Mouse (Mus musculus) cerebellum, postnatal 14 days (tissue): Measurements from ENCODE around the gene Lsr.
"Not testable (repeated sequence)": the region's sequence is repeated elsewhere in the genome, so short reads cannot be mapped to it uniquely, and the experiment has no call there.

Experiments used
- DNase-seq, 2 experiments: peaks; one replicate each; pipeline ENCODE4 v3.0.0; 2021; ENCODE audit warnings: mixed read lengths in 2 of 2

Lsr gene

DNA sequence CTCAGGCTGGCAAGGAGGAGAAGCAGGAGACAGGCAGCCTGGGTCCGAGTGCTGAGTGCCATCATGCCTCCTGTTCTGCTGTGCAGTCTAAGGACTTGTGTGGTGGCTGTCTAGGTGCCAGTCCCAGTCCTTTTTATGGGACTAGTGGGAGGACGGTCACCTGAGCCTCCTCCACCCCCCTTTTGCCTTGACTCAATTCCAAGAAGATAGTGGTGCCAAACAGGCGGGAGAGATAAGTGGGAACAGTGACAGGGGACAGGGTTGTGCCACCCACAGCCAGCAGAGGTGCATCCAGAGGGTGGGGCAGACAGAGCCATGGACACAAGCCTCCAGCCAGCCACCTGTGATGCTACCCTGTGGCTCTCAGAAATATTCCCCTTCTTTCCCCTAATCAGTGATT lies 49.2 kb downstream of the Lsr start:
- no peak for DNase-seq

DNA sequence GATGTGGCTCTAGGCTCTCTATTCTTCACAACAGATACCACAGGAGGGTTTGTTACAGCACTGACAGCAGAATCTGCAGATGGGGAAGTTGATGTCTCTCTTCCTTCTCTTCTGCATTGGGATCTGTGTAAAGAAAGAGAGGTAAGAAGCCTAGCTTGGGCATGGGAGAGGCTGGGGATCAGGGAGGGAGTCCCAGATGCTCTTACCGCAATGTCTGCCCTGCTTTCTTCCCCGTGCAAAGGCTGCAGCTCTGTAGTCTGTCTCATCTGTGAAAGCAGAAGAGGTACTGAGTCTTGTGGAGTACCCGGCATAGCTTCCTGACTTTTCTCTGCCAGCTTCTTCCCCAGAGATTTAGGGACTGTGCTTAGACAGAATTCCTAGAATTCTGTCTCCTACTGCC lies 50.8 kb downstream of the Lsr start:
- DNase-seq = not testable (repeated sequence)

DNA sequence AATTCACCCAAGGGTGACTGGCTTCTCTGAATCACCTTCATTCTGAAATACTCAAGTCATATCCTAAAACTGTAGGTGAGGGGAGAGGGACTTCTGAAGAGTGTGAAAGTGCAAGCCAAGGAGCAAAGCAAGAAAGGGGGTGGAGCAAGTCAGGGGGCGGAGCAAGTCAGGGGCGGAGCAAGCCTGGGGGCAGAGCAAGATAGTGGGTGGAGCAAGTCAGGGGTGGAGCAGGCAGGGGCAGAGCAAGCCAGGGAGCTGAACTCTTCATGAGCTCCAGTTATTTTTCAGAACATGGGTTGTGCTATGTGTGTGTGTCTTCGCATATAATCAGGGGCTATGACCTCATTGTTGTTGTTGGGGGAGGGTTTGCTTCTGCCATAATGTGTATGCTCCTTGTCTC lies 53.0 kb downstream of the Lsr start:
- DNase-seq = no peak

DNA sequence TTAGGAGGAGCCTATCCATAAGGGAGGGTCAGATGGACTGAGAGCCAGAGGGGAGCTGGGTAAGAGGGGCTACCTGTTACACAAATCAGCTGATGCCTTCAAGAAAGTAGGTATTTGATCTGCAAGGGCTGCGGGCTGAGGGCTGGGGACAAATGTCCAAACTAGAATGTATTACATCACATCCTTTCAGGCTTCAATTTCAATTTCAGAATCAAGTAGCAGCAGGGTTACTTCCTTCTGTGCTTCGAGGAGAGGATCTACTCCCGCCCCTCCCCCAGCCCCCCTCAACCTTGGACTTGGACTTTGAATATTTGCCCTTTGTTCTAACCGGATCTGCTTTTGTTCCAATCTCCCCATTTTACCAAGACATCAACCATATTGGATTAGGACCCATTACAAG lies 56.0 kb downstream of the Lsr start:
- no peak for DNase-seq

DNA sequence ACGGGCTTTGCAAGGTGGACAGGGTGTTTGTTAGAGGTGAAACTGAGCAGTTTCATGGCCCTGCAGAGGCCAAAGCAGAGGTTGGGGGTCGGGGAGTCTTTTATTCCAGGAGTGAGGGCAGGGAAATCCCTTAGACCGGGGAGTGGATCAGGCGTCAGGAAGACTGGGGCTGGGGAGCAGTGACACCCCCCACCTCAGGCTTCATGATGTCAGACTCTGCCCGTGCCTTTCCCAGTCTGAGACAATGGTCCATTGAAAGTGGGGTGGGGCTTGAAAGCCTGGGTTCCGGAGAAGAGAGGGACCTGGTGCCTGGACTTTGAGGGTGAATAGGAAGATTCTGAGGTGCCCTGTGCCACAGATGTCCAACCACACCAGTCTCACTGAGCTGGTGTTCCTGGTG lies 56.6 kb downstream of the Lsr start:
- no peak for DNase-seq

DNA sequence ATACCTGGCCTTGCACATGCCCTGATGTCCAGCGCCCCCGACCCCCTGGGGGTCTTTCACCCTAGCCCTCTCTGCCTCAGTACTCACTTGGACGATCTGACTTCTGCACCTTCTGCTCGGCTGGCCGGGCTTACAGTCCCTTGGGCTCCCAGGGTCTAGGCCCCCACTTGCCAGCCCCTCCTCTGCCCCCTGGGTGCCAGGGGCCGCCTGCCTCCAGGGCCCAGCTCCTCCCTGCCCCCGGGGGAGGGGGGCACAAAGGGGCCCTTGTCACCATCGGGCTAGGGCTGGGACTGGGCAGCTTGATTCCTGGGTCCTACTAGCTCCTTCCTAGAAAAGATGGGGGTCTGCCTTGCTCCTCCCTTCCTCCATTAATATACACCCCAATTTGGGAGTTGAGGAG lies 58.5 kb downstream of the Lsr start, which contains the start of gene Mag:
TSS of gene Mag (minus strand) at position 142 of the 400 bp plus-strand sequence.
- DNase-seq = no peak

DNA sequence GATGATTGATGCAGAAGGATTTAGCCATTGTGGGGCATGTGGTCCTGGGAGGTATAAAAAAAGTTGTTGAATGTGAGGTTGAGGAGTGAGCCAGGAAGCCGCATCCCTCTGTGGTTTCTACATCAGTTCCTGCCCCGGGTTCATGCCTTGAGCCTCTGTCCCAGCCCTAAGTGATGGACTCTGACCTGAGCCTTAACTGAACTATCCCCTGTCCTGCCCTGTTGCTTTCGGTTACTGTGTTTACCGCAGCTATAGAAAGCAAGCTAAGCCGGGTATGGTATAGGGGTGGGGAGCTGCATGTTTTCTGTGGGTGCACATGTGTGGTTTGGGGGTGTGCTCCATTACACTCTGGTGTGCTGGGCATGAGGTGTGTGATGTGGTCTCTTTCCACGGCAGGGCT lies 63.5 kb downstream of the Lsr start:
- DNase-seq = no peak

DNA sequence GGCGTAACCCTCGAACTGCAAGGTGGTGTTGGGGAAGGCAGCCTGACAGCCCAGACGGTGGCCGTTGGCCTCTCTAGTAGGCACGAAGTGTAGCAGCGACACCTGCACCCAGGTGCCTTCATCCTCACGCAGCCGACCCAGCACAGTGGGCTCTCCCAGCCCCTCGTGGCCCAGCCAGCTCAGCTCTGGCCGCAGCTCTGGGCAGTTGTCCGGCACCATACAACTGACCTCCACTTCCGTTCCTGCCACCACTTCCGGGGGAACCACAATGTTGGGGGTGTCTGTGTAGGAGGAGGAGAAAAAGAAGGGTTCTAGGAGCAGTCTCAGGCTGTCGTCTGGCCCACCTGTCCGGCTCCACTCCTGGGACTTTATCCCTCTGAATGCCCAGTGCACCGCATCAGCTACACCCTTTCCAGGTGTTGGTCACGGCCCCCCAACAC lies 64.3 kb downstream of the Lsr start:
- no peak for DNase-seq

DNA sequence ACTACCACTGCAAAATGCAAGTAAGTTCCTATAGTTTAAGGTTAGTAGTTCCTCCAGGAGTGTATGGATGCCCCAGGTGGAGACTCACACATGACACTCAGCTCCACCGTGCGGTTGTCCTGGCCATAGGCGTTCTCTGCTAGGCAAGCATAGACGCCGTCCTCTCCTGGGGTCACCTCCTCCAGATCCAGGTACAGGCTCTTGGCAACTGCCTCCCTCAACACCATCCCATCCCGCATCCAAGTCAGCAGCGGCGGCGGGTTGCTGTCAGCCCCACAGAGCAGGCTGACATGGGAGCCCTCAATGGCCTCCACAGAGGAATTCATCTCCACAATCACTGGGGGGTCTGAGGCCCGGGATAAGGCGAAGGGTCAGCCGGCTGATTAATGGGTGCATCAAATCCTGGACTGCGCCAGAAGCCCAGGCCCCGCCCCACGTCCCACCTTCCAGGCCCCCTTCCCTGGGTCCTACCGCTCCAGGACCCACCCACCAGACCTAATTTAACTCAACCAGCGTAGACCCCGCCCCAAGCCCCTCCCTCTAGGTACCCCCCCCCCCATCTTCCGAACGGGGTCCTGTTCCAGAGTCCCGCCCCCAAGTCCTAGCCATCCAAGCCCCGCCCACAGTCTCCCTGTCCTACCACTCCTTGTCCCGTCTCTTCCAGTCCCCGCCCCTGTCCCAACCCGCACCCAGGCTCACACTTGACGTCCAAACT lies 64.8 kb downstream of the Lsr start:
- DNase-seq = peak in 1 of 2 experiments; percentile 22
